Mouse (Mus musculus): ENCODE measurements around the gene Senp6.
"Not testable (repeated sequence)": the region's sequence is repeated elsewhere in the genome, so short reads cannot be mapped to it uniquely, and the experiment has no call there.

Senp6 gene

GRCm38 (mm10) chr9:80066367-80067220 lies at the start of gene Senp6:
Gene Senp6, plus strand, starts transcription at chr9:80066903.
- peak; percentile 86 for DNase-seq (ENCODE audit: low spot score)

DNA sequence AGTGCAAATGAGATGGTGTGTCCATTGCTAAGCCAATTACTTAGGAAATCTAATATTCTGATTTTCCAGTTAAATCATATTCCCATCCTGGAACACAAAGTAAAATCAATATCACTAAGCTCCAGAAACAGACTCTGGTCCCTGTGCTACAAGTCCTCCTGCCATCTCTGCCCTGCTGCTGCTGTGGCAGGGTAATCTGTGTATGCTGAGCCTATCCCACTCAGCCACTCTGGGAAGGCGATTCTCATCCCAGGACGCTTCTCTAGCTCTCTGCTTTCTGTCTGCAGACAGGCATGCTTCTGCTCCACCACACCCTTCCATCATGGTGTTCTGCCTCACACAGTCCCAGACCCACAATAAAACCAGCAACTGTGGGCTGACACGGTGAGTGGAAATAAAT lies 46.3 kb upstream of the Senp6 start:
- DNase-seq (ENCODE audit: low spot score), result no peak

DNA sequence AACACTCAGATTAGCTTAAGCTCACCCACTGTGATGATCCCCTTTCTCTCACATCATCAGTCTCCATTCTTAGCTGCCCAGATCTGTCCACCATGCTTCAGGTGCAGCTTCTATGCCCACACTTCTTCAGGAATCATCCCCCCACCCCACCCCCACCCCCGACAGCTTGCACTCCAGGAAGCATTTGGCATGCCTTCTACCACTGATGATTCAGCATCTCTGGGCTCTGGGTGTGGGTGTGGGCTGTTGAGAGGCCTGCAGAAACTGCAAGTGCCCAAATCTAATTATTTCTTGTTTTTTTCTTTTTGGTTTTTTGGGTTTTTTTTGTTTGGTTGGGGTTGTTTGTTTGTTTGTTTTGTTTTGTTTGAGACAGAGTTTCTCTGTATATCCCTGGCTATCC lies 45.1 kb upstream of the Senp6 start:
- DNase-seq (ENCODE audit: low spot score), result no peak

DNA sequence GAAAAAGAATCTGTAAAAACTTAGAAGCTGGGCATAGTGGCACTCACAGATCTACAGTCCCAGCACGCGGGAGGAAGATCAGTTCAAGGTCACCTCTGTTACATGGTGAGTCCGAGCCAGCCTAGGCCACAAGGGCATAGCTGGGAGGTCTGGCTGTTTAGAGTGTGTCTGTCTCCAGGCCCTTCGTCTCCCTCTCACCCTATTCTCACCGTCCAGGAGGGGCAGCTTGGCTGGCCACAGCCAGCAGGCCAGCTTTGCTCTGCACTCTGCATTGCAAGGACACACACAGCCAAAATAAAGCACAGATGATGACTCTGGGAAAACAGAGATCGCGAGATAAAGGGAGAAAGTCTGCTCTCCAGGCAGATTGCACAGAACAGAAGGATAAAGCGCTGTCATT lies 43.9 kb upstream of the Senp6 start:
- DNase-seq (ENCODE audit: low spot score), result peak; percentile 46

DNA sequence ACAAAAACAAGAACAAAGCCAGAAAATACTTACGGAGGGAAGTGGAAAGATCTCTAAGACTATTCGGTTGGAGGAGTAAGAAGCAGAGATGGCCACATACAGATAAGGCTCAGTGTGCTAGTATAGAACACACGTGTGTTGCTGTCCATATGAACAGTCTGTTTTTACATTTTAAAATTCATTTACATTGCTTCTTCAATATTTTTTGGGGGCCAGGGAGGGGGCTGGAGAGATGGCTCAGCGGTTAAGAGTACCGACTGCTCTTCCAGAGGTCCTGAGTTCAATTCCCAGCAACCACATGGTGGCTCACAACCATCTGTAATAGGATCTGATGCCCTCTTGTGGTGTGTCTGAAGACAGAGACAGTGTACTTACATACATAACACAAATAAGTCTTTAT lies 41.4 kb upstream of the Senp6 start:
- not testable (repeated sequence) for DNase-seq (ENCODE audit: low spot score)

DNA sequence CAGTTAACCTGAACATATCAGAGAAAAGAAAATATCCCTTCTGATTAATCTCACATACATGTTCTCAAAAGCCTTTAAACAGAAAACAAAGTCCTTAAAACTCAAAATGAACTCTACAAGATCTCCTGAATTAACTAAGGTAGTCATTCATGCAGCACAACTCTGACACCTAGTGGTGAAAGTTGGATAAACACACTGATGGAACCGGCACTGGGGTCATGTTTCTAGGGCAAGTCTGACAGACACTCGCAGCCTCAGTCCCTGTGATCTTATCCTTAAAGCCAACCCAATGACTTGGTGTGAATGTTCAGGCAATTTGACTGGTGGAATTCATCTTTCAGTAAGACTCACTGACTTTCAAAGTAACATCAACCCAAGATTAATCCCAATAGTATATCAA lies 40.7 kb upstream of the Senp6 start:
- peak; percentile 66 for DNase-seq (ENCODE audit: low spot score)

DNA sequence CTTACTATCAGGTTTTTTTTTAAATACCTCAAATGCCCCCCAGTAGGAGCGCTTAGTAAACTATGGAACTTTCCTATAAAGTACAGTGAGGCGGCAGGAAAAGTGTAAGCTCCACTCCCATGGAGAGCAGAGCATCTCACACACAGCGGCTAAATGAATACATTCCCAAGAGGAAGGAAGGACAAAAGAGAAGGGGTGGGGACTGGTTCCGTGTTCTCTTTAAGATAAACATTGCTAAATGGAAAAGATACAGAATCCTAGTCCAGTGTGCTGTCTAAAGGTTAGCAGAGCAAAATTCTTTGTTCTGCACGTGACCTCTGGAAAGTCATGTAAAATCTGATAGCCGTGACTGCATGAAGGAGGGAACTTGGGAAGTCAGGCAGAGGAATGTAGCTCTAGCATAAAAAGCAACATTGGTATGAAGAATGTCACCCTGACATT lies 40.1 kb upstream of the Senp6 start:
- no peak for DNase-seq (ENCODE audit: low spot score)

- no peak for DNase-seq (ENCODE audit: low spot score)
Measured at GRCm38 (mm10) chr9:80037262-80037996, 29.3 kb upstream of the Senp6 start.

DNA sequence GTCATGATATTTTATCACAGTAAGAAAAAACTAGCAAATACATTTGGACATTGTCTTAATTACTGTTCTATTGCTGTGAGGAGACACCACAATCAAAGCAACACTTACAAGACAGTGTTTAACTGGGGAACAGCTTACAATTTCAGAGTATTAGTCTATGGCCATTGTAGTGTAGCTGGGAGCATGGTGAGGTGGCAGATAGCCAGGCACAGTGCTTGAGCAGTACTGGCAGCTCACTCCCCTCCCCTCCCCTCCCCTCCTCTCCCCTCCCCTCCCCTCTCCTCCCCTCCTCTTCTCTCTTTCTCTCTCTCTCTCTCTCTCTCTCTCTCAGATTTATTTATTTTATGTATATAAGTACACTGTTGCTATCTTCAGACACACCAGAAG lies 28.7 kb upstream of the Senp6 start:
- no peak for DNase-seq (ENCODE audit: low spot score)

DNA sequence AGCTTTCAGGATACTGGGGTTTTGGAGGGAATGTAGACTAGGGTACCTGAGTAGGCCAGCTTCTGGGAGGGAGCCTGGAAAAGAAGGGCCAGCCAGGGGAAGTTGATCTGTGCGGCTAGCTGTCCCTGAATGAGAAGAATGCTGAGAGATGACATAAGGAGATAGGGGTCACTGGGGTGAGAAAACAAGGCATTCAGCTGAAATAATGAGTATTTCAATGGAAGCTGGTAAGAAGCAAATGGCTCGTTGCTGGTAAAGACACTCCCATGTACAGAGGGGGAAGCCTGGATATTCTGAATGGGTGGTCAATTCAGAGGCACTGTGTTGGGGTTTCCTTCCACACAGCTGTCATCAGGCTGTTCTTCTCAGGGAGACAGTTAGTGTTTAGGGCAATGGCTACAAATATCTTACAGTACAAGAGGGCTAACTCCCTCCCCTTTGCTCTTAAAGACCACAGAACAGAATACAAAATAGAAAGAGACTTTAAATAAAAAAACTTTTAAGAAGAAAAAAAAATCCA lies 27.3 kb upstream of the Senp6 start:
- DNase-seq (ENCODE audit: low spot score), result no peak

DNA sequence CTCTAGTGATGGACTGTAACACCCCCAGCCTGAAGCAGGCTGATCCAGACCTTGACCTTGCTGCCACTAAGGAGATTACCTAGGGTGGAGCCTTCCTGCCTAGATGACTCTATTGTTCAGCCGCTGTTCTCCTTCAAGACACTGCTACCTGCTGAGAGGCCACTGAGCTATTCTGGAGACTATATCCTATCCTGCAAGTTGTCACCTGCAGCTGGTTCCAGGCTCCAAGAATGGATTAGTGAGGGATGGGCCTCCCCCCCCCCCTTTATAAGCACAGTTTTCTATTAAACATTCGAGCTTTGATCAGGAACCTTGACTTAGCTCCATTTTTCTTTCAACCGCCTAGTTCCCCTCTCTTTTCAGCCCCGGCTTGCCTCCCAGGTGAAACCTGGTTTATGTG lies 22.4 kb upstream of the Senp6 start:
- not testable (repeated sequence) for DNase-seq (ENCODE audit: low spot score)

DNA sequence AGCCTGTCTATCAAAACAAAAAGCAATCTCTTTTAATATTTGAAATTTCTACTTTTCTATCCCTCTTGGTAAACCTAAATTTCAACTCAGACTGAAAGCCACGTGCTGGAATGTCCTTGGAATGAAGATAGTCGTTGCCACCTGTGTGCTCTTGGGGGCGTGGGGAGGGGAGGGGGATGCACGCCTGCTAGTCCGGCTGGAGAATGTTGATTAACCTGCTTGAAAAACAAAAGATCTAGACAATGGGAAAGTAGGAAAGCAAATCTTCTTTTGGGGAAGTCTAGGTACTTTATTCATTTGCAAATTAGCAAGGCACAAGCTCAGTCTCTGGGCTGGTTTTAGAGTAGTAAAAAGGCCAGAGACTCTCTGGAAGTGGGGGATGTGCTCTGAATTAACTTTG lies 17.4 kb upstream of the Senp6 start:
- not testable (repeated sequence) for DNase-seq (ENCODE audit: low spot score)

DNA sequence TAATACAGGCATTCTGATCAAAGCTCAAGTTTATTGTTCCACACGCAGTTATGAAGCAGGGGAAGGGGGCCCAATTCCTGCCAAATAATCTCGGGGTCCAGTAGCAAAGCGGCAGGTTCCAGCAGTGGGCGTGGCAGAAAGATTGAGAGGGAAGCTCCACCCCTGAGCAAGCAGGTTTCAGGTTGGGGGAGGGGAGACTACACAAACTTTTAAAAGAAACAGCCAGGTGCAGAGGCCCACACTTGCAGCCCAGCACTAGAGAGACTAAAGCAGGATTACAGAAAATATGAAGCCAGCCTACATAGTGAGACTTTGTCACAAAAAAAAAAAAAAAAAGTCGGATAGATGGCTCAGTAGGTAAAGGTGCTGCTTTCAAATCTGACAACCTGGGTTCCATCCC lies 13.8 kb upstream of the Senp6 start:
- DNase-seq (ENCODE audit: low spot score), result no peak

- no peak for DNase-seq (ENCODE audit: low spot score)
Measured at GRCm38 (mm10) chr9:80057690-80058089, 9.0 kb upstream of the Senp6 start.

DNA sequence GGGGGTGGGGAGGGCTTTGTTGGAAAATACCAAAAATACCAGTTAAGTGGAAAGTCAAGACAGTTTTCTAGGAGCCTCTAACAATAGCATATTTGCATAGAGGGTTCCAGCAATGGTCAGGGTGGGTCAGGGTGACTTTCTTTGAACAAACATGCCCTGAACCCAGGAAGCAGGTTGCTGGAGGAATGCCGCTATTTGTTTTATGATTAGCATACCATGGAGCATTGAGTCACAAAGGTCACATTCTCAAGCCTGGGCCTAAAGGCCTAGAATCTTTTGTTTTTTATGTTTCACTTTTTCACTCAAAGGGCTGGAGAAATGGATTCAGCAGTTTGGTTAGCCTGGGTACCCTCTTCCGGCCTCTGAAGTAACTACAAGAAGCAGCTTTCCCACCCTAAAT lies 1.2 kb upstream of the Senp6 start:
- DNase-seq (ENCODE audit: low spot score), result not testable (repeated sequence)

GRCm38 (mm10) chr9:80067221-80068027 lies 721 bp downstream of the Senp6 start:
- peak; percentile 75 for DNase-seq (ENCODE audit: low spot score)

- DNase-seq (ENCODE audit: low spot score), result no peak
Measured at GRCm38 (mm10) chr9:80068028-80068515, 1.4 kb downstream of the Senp6 start.

DNA sequence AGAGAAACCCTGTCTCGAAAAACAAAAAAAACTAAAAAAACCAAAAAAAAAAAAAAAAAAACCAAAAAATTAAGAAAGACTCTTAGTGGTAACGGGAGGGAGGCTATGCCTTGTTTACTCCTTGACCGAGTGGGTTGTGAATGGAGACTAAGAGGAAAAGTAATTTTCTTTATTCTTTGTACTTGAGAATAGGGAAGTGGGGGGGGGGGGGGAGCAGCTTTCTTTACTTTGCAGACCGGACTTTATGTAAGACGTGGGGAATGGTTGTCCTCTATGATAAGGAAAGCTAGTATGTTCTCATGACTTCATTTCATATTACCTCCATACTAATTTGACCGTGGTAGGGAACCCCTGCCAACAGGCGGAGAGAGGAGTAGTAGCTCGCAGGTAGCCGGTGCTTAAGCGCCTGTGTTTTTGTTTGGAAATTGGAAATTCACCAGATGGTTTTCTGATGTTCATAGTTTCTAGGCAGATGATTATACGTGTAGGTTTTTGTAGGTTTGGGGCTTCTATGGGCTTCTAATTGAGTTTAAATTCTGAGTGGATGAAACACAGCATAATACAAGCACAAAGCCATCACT lies 2.1 kb downstream of the Senp6 start:
- DNase-seq (ENCODE audit: low spot score), result no peak

DNA sequence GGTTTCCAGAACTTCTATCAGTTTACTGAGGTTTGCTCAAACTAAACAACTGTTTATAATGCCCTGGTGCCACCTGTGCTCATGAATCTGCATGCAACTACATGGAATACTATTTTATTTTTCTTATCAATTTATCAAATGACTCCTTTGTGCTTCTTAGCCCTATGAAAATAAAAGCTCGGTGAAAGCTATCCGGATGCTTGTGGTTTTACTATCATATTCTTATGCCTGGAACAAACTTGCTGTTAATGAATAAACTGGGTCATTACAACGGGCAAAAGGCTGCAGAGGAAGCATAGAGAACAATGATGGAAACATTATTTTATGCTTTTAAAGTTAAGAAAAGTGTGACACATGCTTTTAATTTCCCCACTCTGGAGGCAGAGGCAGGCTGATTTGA lies 3.3 kb downstream of the Senp6 start:
- DNase-seq (ENCODE audit: low spot score), result no peak

GRCm38 (mm10) chr9:80071616-80072015 lies 4.9 kb downstream of the Senp6 start:
- no peak for DNase-seq (ENCODE audit: low spot score)

DNA sequence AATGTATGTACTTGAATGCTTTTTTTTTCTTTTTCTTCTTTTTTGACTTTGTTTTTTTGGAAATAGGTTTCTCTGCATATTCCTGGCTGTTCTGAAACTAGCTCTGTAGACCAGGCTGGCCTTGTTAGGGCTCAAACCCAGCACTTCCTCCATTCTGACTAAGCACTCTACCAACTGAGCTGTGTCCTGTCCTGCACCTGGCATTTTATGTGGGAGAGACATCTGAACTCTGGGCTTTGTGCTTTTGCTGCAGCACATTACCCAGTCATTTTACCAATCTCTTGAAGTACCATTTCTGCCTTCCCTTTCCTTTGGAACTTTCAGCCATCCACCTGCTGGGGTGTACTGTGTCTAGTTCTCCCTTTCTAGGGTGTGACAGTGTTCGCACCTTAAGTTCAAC lies 7.4 kb downstream of the Senp6 start:
- no peak for DNase-seq (ENCODE audit: low spot score)

GRCm38 (mm10) chr9:80074949-80075348 lies 8.2 kb downstream of the Senp6 start:
- no peak for DNase-seq (ENCODE audit: low spot score)
